Mouse (Mus musculus) ES-Bruce4 (cell line): ENCODE measurements around the gene Fam83f.

ENCODE experiments used
- CTCF ChIP-seq: IDR thresholded peaks from one replicate; pipeline ENCODE4 v1.8.1; 2011; ENCODE audit warnings: low read depth, low read length
- EP300 ChIP-seq: IDR thresholded peaks from 2 replicates; pipeline ENCODE4 v1.6.1; 2011; ENCODE audit warnings: low read depth, low read length; ENCODE audit not compliant: insufficient read depth

DNA sequence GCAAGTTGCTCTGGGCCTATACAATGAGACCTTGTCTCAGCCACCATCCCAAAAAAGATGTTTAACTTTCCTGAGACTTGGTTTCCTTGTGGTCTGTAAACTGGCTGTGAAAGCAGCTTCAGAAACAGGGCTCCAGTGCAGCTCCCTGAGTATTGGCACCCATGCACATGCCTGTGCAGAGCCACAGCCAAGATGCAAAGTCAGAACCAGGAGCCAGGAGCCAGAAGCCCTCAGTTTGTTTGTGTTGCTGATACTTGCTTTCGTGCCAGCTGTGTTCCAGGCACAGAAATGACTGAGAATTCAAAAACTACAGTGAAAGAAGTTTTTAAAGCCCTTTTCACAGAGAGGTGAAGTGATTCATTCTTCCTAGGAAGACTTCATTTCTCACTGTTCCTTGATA lies 45.8 kb downstream of the Fam83f start:
- TF ChIP-seq CTCF (no peak), EP300 (no peak)
